15 mouse cellular contexts compared by ENCODE assay signal in the genomic region with DNA sequence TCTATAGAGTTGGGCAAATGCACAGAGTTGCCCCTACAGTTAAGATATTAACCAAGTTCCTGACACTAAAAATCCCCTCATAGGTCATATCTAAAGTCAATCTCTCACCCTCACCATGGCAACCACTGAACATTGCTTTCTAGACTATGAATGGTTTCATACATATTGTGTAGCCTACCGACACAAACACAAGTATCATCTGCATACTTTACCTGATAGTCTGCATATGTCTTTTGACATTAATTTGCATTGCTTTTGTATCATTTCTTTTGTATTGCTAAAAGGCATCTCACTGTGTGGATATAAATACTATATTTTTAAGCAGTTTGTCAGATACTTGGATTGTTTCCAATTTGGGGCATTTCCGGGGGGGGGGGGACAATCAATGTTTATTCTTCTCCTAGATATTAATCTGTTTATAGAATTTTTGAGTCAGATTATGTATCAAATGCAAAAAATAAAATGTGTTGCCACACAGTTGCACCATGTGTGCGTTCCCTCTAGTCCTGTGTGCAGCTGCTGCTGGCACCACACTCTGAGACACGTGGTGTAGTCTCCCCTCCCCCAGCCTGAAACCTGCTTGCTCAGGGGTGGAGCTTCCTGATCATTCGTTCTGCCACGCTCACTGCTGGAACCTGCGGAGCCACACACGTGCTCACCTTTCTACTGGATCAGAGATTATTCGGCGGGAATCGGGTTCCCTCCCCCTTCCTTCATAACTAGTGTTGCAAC.
DNase-seq lines count a peak whose midpoint lies in the region; ATAC-seq and TF ChIP-seq lines count a peak whose summit lies in the region.
"Had no signal": no experiment of that assay in that cellular context is flagged by ENCODE, and none has a peak within 500 bp of the region (broad histone marks: within the 10 kb centered on the region; RNA-seq: fewer than 3 reads in every experiment).

No protein-coding gene starts in this region.

- H3K27ac ChIP-seq in hindbrain, embryonic 13.5 days, result no peak overlapping the region
- no peak overlapping the region for H3K27ac ChIP-seq in hindbrain, embryonic 12.5 days
- H3K27ac ChIP-seq in midbrain, postnatal 0 days (ENCODE audit: low read depth, low read length), result no peak overlapping the region
- no peak overlapping the region for H3K27ac ChIP-seq in midbrain, embryonic 11.5 days (ENCODE audit: low read depth, low read length)
- H3K27ac ChIP-seq in forebrain, embryonic 16.5 days (ENCODE audit: low read length), result no peak overlapping the region
- no peak overlapping the region for H3K27ac ChIP-seq in kidney, embryonic 14.5 days (ENCODE audit: low read depth, low read length)
- H3K27ac ChIP-seq: limb, embryonic 15.5 days had no signal

- H3K4me3 ChIP-seq in hindbrain, embryonic 13.5 days, result no peak overlapping the region
- no peak overlapping the region for H3K4me3 ChIP-seq in hindbrain, embryonic 12.5 days
- H3K4me3 ChIP-seq in midbrain, postnatal 0 days (ENCODE audit: low read depth, low read length), result no peak overlapping the region
- no peak overlapping the region for H3K4me3 ChIP-seq in midbrain, embryonic 11.5 days (ENCODE audit: low read depth, low read length)
- no peak overlapping the region for H3K4me3 ChIP-seq in forebrain, embryonic 16.5 days (replicated peaks; ENCODE audit: low read length)
- H3K4me3 ChIP-seq in kidney, embryonic 14.5 days (ENCODE audit: low read length), result no peak overlapping the region
- H3K4me3 ChIP-seq: limb, embryonic 15.5 days had no signal

- ATAC-seq in hindbrain, embryonic 13.5 days (ENCODE audit: low FRiP score), result peak; percentile 82
- ATAC-seq in hindbrain, embryonic 12.5 days (ENCODE audit: low FRiP score), result no peak
- no peak for ATAC-seq in midbrain, postnatal 0 days (ENCODE audit: low FRiP score)
- no peak for ATAC-seq in midbrain, embryonic 11.5 days (ENCODE audit: low FRiP score)
- ATAC-seq in forebrain, embryonic 16.5 days, result peak; percentile 89
- no peak for ATAC-seq in kidney, embryonic 14.5 days (ENCODE audit: low FRiP score, low TSS enrichment)
- ATAC-seq: CD4-positive, CD25-positive, alpha-beta regulatory T cell, adult 4 months; intestine, embryonic 16.5 days had no signal

- H3K27me3 ChIP-seq in hindbrain, embryonic 13.5 days, result no peaks in the 10 kb centered on the region
- H3K27me3 ChIP-seq in hindbrain, embryonic 12.5 days, result no peaks in the 10 kb centered on the region
- H3K27me3 ChIP-seq in midbrain, postnatal 0 days (ENCODE audit: insufficient read depth, low read length), result no peaks in the 10 kb centered on the region
- no peaks in the 10 kb centered on the region for H3K27me3 ChIP-seq in midbrain, embryonic 11.5 days (ENCODE audit: control insufficient read depth, insufficient read depth, low read length)
- no peaks in the 10 kb centered on the region for H3K27me3 ChIP-seq in forebrain, embryonic 16.5 days (replicated peaks; ENCODE audit: control insufficient read depth, insufficient read depth, low read length)
- no peaks in the 10 kb centered on the region for H3K27me3 ChIP-seq in kidney, embryonic 14.5 days (ENCODE audit: control insufficient read depth, insufficient read depth, low read length)
- H3K27me3 ChIP-seq: limb, embryonic 15.5 days had no signal

- peak; percentile 42 for DNase-seq in midbrain, postnatal 0 days (ENCODE audit: low spot score)
- DNase-seq in midbrain, embryonic 11.5 days (ENCODE audit: low spot score, missing footprints), result no peak
- DNase-seq in layer of hippocampus, adult 8-10 months (ENCODE audit: low spot score in 2 of 2), result peak; percentile 18 to 23
- DNase-seq in frontal cortex, postnatal 14 days (ENCODE audit: low spot score in 2 of 2), result no peak
- DNase-seq: gastrocnemius, postnatal 25 days; kidney, postnatal 36 days; retina, postnatal 1 day; thymus, postnatal 36 days had no signal

- H3K4me1 ChIP-seq in hindbrain, embryonic 13.5 days (replicated peaks), result peaks cover 11% of the 10 kb centered on the region
- peaks cover 6% of the 10 kb centered on the region for H3K4me1 ChIP-seq in hindbrain, embryonic 12.5 days
- H3K4me1 ChIP-seq in midbrain, postnatal 0 days (ENCODE audit: insufficient read depth, low read length), result no peaks in the 10 kb centered on the region
- peaks cover 8% of the 10 kb centered on the region for H3K4me1 ChIP-seq in midbrain, embryonic 11.5 days (ENCODE audit: control insufficient read depth, insufficient read depth, low read length)
- peaks cover 2% of the 10 kb centered on the region; the same call in 1 of the 2 replicates for H3K4me1 ChIP-seq in forebrain, embryonic 16.5 days (replicated peaks; ENCODE audit: control insufficient read depth, insufficient read depth, low read length)
- no peaks in the 10 kb centered on the region for H3K4me1 ChIP-seq in kidney, embryonic 14.5 days (ENCODE audit: control insufficient read depth, insufficient read depth, low read length)
- H3K4me1 ChIP-seq: limb, embryonic 15.5 days had no signal

- H3K36me3 ChIP-seq in hindbrain, embryonic 13.5 days, result no peaks in the 10 kb centered on the region
- no peaks in the 10 kb centered on the region for H3K36me3 ChIP-seq in hindbrain, embryonic 12.5 days
- no peaks in the 10 kb centered on the region for H3K36me3 ChIP-seq in midbrain, postnatal 0 days (ENCODE audit: insufficient read depth, low read length)
- H3K36me3 ChIP-seq in midbrain, embryonic 11.5 days (ENCODE audit: control insufficient read depth, insufficient read depth, low read length), result no peaks in the 10 kb centered on the region
- no peaks in the 10 kb centered on the region for H3K36me3 ChIP-seq in forebrain, embryonic 16.5 days (ENCODE audit: control insufficient read depth, insufficient read depth)
- no peaks in the 10 kb centered on the region for H3K36me3 ChIP-seq in kidney, embryonic 14.5 days (ENCODE audit: control insufficient read depth, insufficient read depth, low read length)
- H3K36me3 ChIP-seq: limb, embryonic 15.5 days had no signal

- H3K4me2 ChIP-seq in hindbrain, embryonic 13.5 days, result no peak overlapping the region
- no peak overlapping the region for H3K4me2 ChIP-seq in hindbrain, embryonic 12.5 days (replicated peaks)
- no peak overlapping the region for H3K4me2 ChIP-seq in midbrain, postnatal 0 days (ENCODE audit: low read depth, low read length, poor library complexity, severe bottlenecking)
- H3K4me2 ChIP-seq in midbrain, embryonic 11.5 days, result no peak overlapping the region
- H3K4me2 ChIP-seq in forebrain, embryonic 16.5 days (ENCODE audit: low read length), result no peak overlapping the region
- no peak overlapping the region for H3K4me2 ChIP-seq in kidney, embryonic 14.5 days (replicated peaks; ENCODE audit: low read depth, low read length)
- H3K4me2 ChIP-seq: limb, embryonic 15.5 days had no signal

- 64% methylated on average over 11 of the region's 11 CpGs for WGBS in hindbrain, embryonic 13.5 days
- WGBS in hindbrain, embryonic 12.5 days, result 66% methylated on average over 11 of the region's 11 CpGs
- 70% methylated on average over 11 of the region's 11 CpGs for WGBS in midbrain, postnatal 0 days
- 86% methylated on average over 11 of the region's 11 CpGs for WGBS in midbrain, embryonic 11.5 days
- 57% methylated on average over 11 of the region's 11 CpGs for WGBS in forebrain, embryonic 16.5 days
- 74% methylated on average over 11 of the region's 11 CpGs for WGBS in kidney, embryonic 14.5 days

- no peak for TF ChIP-seq CTCF in midbrain, postnatal 0 days (IDR thresholded peaks at IDR 0.05)

- H3K9ac ChIP-seq in hindbrain, embryonic 13.5 days, result no peak overlapping the region
- no peak overlapping the region for H3K9ac ChIP-seq in hindbrain, embryonic 12.5 days
- H3K9ac ChIP-seq in midbrain, postnatal 0 days (replicated peaks; ENCODE audit: low read length, poor library complexity, severe bottlenecking), result no peak overlapping the region
- H3K9ac ChIP-seq in midbrain, embryonic 11.5 days (ENCODE audit: low read length), result no peak overlapping the region
- H3K9ac ChIP-seq in forebrain, embryonic 16.5 days (replicated peaks; ENCODE audit: low read depth, low read length), result no peak overlapping the region
- H3K9ac ChIP-seq in kidney, embryonic 14.5 days (ENCODE audit: low read depth, low read length), result no peak overlapping the region
- H3K9ac ChIP-seq: limb, embryonic 15.5 days had no signal

- H3K9me3 ChIP-seq in hindbrain, embryonic 13.5 days, result no peaks in the 10 kb centered on the region; the same call in 1 of the 2 replicates
- H3K9me3 ChIP-seq in hindbrain, embryonic 12.5 days (replicated peaks), result no peaks in the 10 kb centered on the region
- H3K9me3 ChIP-seq in midbrain, postnatal 0 days (ENCODE audit: low read length), result no peaks in the 10 kb centered on the region
- H3K9me3 ChIP-seq in midbrain, embryonic 11.5 days (ENCODE audit: control insufficient read depth, low read length), result no peaks in the 10 kb centered on the region; the same call in 1 of the 2 replicates
- no peaks in the 10 kb centered on the region for H3K9me3 ChIP-seq in forebrain, embryonic 16.5 days (ENCODE audit: control insufficient read depth, low read length)
- no peaks in the 10 kb centered on the region for H3K9me3 ChIP-seq in kidney, embryonic 14.5 days (ENCODE audit: control insufficient read depth, low read length)
- H3K9me3 ChIP-seq: limb, embryonic 15.5 days had no signal

Comparison
In these comparisons a context has a peak if more than half of its experiments do, and no peak if none do; other contexts are left out.
1. ATAC-seq: peak in hindbrain, embryonic 13.5 days (single experiment) and forebrain, embryonic 16.5 days (single experiment); none in hindbrain, embryonic 12.5 days (single experiment), midbrain, postnatal 0 days (single experiment), midbrain, embryonic 11.5 days (single experiment) and kidney, embryonic 14.5 days (single experiment).
2. DNase-seq: peak in midbrain, postnatal 0 days (single experiment) and layer of hippocampus, adult 8-10 months (2 of 2); none in midbrain, embryonic 11.5 days (single experiment) and frontal cortex, postnatal 14 days (0 of 2).